Mouse (Mus musculus) E14TG2a.4 (cell line): ENCODE results near the gene Ndufb7.
"Not testable (repeated sequence)": the region's sequence is repeated elsewhere in the genome, so short reads cannot be mapped to it uniquely, and the experiment has no call there.

Experiments used
- H3K27me3 ChIP-seq: 2 replicates; pipeline ENCODE4 v1.6.1; 2014; ENCODE audit warnings: low read length, control low read depth; ENCODE audit not compliant: insufficient read depth
- H3K36me3 ChIP-seq: 2 replicates; pipeline ENCODE4 v1.6.1; 2014; ENCODE audit warnings: low read length, control low read depth; ENCODE audit not compliant: insufficient read depth
- H3K4me1 ChIP-seq: replicated peaks from 2 replicates; pipeline ENCODE4 v1.6.1; 2014; ENCODE audit warnings: low read depth, low read length, control low read depth
- H3K4me3 ChIP-seq: replicated peaks from 2 replicates; pipeline ENCODE4 v1.5.1; 2014; ENCODE audit warnings: mild to moderate bottlenecking, low read length
- H3K9me3 ChIP-seq: 2 replicates; pipeline ENCODE4 v1.6.1; 2014; ENCODE audit warnings: low read length, control low read depth
- CTCF ChIP-seq: conservative IDR thresholded peaks from 2 replicates; pipeline ENCODE4 v1.5.1; 2014; ENCODE audit warnings: low read length
- NANOG ChIP-seq: IDR thresholded peaks from 2 replicates; pipeline ENCODE4 v1.6.1; 2014; ENCODE audit warnings: borderline replicate concordance, low read length, mixed read lengths
- POU5F1 ChIP-seq: IDR thresholded peaks from 2 replicates; pipeline ENCODE4 v1.6.1; 2014; ENCODE audit warnings: low read length, borderline replicate concordance

Gene Ndufb7

DNA sequence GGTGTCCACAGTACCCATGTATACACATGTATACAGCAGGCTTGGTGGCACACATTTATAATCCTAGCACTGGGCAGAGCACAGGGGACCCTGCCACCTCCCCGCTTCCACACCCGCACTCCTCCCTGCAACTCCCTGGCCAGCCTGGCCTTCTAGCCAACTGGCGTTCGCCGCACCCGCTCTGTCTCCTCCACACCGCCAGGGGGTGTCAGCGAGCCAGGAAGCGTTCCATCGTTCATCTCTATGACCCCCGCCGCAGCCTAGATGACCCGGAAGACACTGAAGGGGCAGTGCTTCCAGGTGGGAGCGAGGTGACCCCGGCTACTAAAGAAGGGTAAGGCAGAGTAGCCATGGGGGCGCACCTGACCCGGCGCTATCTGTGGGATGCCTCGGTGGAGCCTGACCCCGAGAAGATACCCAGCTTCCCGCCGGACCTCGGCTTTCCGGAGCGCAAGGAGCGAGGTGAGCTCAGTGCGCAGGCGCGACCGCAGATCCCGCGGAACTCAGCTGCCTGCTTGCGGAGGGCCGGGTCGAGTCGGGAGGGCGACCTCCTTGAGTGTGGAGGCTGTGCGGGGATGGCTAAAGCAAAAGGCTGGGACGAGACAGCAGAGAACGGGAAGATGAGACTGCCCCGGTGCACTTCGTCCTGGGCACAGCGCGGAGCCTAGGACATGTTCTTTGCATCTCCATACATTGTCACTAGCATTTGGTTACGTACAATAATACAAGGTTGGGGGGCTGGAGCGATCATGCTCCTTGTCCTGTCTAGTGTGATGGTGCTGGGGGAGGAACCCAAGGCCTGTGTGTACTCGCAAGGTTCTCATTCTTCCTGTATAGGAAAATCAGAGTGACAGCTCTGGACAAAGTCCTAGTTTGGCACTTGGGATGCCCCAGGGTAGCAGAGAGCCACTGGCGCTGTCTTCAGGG, at the start of gene Ndufb7:
Gene Ndufb7 (plus strand): TSS at position 203 of the 927 bp plus-strand sequence.
- H3K4me3 ChIP-seq = peak within 1 kb of the TSS; percentile 90
- H3K36me3 ChIP-seq = peaks cover 28% of the 10 kb centered on the region
- H3K4me1 ChIP-seq = peaks cover 50% of the 10 kb centered on the region
- H3K9me3 ChIP-seq = no peaks in the 10 kb centered on the region
- TF ChIP-seq CTCF = peak; percentile 27
- TF ChIP-seq POU5F1 = no peak
- no peaks in the 10 kb centered on the region for H3K27me3 ChIP-seq

DNA sequence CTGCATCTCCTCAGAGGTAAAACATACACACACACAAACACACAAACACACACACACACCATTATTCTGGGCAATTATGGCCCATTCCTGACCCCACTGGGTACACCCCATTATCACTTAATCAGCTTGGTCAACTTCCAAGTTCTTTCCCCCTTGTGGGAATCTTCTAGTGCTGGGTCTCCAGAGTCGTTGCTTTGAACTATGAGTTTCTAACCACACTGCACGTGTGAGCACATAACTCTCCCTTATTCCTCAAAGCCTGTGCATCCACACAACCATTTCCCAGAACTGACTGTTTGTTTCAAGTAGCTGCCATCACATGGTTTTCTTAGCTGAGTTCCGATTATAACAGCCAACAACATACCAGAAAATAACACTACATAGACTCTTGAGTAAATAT, 46.0 kb upstream of the Ndufb7 start:
- H3K36me3 ChIP-seq = no peaks in the 10 kb centered on the region
- no peaks in the 10 kb centered on the region for H3K4me1 ChIP-seq
- H3K9me3 ChIP-seq = peaks cover 7% of the 10 kb centered on the region; the same call in 1 of the 2 replicates
- H3K27me3 ChIP-seq = no peaks in the 10 kb centered on the region
- H3K4me3 ChIP-seq = no peak overlapping the region
- TF ChIP-seq CTCF = no peak
- TF ChIP-seq POU5F1 = no peak
- TF ChIP-seq NANOG = no peak

DNA sequence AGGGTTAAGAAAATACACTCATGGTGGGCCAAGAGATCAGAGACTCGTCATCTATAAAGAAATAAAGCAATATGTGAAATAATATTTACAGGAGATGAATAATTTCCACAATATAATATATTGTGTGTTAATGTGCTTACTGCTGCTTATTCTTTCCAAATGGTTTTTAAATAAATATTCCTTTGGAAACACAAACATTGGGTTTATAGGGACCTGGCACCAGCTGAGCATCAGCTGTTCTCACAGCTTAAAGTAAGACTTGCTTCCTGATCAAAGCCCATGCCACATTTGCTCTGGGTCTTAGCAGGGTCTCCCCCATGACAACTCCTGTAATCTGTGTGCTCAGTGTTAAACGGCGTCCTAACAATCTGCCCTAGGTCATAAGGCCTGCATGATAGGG, 45.6 kb upstream of the Ndufb7 start:
- not testable (repeated sequence) for H3K36me3 ChIP-seq, H3K9me3 ChIP-seq, H3K27me3 ChIP-seq, H3K4me3 ChIP-seq, H3K4me1 ChIP-seq

DNA sequence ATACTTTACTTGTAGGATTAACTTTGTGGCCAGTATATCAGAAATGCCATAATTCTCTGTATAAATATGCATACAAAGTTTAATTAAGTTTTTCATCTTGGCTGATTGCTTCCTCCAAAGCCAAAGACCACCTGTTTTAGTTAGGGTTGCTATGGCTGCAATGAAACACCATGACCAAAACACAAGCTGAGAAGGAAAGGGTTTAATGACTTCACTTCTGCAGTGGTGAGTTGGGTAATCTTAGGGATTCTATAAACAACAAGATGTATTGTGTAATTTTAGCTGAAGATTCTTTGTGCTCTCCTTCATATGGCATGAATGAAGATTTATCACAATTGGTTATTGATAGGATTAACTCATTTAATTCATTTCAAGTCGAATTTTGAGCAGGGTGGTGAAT, 45.2 kb upstream of the Ndufb7 start:
- Histone ChIP-seq H3K27me3 (no peaks in the 10 kb centered on the region), H3K9me3 (peaks cover 6% of the 10 kb centered on the region; the same call in 1 of the 2 replicates), H3K4me3 (no peak overlapping the region), H3K4me1 (no peaks in the 10 kb centered on the region), H3K36me3 (no peaks in the 10 kb centered on the region)
- TF ChIP-seq CTCF (no peak), POU5F1 (no peak), NANOG (no peak)

DNA sequence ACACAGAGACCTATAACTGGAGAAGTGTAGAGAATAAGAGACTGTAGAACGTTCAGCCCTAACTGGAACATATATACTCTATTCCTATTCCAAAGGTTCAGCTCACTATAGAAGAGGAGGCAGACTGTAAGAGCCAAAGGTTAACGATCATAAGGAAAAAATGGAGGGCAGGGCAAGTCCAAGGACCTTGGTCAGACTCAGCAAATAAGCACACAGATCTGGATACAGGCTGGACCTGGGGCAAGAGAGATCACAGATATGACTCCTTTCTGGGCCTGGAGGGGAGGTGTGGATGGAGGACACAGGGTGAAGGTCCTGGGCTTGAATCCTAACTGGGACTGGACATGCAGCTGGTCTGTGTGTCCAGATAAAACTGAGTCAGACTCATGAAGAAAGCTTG, 31.7 kb upstream of the Ndufb7 start:
- Histone ChIP-seq H3K9me3 (no peaks in the 10 kb centered on the region), H3K4me1 (no peaks in the 10 kb centered on the region), H3K27me3 (no peaks in the 10 kb centered on the region), H3K36me3 (no peaks in the 10 kb centered on the region), H3K4me3 (no peak overlapping the region)
- TF ChIP-seq CTCF (no peak), POU5F1 (no peak), NANOG (no peak)

DNA sequence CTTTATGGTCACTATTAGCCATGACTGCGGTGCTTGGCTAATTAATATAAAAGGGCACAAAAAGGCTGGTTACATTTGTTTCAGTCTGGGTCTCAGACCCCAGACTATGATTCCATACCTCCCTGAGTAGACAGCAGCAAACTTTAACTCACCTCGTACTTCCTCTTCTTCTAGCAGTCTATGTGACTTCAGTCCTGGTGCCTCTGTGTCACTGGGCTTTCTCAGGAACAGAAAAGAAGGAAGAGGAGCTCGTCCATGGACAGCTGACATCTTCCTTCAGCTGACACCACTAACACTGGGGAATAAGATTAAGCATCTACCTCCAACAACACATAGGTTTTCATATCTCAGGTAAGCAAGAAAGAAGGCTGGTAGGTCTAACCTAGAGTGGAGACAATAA, 30.7 kb upstream of the Ndufb7 start, which contains the start of gene Olfr370:
Gene Olfr370 (plus strand): TSS at position 45 of the 400 bp plus-strand sequence.
- no peak for TF ChIP-seq POU5F1
- TF ChIP-seq NANOG = no peak
- no peak for TF ChIP-seq CTCF
- Histone ChIP-seq H3K27me3 (no peaks in the 10 kb centered on the region), H3K9me3 (no peaks in the 10 kb centered on the region), H3K4me1 (no peaks in the 10 kb centered on the region), H3K4me3 (no peak within 1 kb of the TSS), H3K36me3 (no peaks in the 10 kb centered on the region)

DNA sequence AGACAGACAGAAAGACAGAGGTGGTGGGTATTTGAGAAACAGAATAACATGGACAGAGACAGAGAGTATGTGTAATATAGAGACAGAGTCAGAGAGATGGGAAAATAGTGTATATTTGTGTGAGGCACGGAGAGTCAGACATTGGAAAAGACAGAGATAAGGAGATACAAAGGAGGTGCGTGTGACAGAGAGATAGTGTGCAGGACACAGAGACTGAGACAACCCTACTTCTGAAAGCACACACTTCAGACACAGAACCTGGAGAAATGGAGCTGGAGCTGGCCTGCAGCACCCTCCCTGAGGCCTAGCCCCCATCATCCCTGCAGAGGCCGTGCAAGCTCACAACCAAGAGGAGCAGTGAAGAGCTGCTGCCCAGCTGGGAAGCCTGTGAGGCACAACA, 3.8 kb upstream of the Ndufb7 start:
- TF ChIP-seq NANOG = no peak
- TF ChIP-seq POU5F1 = no peak
- no peak for TF ChIP-seq CTCF
- H3K4me1 ChIP-seq = peaks cover 15% of the 10 kb centered on the region
- no peak overlapping the region for H3K4me3 ChIP-seq
- H3K36me3 ChIP-seq = no peaks in the 10 kb centered on the region
- no peaks in the 10 kb centered on the region for H3K9me3 ChIP-seq
- no peaks in the 10 kb centered on the region for H3K27me3 ChIP-seq

DNA sequence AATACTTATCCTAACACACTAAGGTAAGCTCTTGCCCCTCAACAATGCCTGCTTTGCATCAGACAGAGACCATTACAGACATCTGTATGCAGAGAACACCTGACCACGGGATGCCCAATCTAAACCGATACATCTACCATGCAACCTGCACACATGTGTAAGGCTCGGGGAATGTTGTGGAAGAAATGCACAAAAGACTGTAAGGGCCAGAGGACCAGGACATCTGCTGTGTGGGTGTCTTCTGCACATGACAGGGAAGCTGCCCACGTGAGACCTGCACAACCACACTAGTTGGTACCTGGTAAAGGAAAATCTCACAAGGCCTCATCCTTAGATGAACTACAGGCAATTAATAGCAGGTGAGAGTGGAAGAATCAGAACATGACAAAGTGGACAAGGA, 3.2 kb upstream of the Ndufb7 start:
- H3K9me3 ChIP-seq = no peaks in the 10 kb centered on the region
- no peak for TF ChIP-seq CTCF
- no peak for TF ChIP-seq NANOG
- TF ChIP-seq POU5F1 = no peak
- H3K36me3 ChIP-seq = no peaks in the 10 kb centered on the region
- peaks cover 21% of the 10 kb centered on the region for H3K4me1 ChIP-seq
- no peak overlapping the region for H3K4me3 ChIP-seq
- H3K27me3 ChIP-seq = no peaks in the 10 kb centered on the region

DNA sequence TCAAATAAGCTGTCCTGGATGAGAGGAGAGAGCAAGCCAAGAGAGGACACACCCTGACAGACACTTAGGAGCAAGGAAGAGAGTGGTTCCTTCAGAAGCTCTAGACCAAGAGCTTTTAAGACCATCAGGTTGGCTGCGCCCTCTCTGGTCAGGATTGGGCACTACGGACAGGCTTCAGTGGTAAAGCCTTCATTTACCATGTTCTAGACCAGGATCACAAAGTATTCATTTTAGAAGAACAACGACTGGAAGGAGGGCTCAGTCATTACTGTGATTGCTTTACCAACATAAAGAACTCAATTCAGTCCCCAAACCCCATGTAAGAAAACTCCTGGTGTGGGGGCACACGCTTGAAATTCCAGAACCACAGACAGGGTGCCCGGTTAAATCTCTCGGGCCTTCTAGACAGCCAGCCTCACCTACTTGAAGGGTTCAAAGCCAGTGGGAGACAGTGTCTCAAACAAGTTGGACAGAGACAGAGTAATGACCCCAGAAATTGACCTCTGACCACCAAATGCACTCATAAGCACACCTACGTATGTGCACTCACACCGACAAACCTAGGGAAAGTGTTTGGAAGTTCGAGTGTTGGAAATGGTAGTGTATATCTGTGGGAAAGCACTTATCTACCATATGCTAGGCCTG, 618 bp upstream of the Ndufb7 start:
- Histone ChIP-seq H3K36me3 (peaks cover 20% of the 10 kb centered on the region), H3K9me3 (no peaks in the 10 kb centered on the region), H3K4me3 (no peak overlapping the region; the same call in 1 of the 2 replicates), H3K27me3 (no peaks in the 10 kb centered on the region), H3K4me1 (peaks cover 42% of the 10 kb centered on the region)
- TF ChIP-seq NANOG = no peak
- no peak for TF ChIP-seq CTCF
- no peak for TF ChIP-seq POU5F1
